Mouse (Mus musculus) MEL (cell line): ENCODE data around the gene Rin1. TPM values are rescaled to one million over a fixed set of nuclear protein-coding genes. Genes with fewer than 3 reads are reported as not detected.
A peak's percentile ranks its signal among the peaks of the same experiment; 100 is the strongest.

ENCODE experiments used
- DNase-seq: peaks from one replicate; pipeline ENCODE4 v3.0.0; 2011; ENCODE audit warnings: low read depth, low spot score
- H3K27ac ChIP-seq: 2 replicates; pipeline ENCODE4 v1.5.1; 2012; ENCODE audit warnings: low read depth, mild to moderate bottlenecking, control low read depth, low read length, moderate library complexity; ENCODE audit not compliant: control insufficient read depth
- H3K27me3 ChIP-seq, 2 experiments: fragments of 150-350 bp in 1 of 2; sonication (generic) in 1 of 2; 2 replicates each; pipeline ENCODE4 v1.6.1; 2012; ENCODE audit warnings: low read length in 2 of 2, mild to moderate bottlenecking in 2 of 2, improper control_type of control experiment in 1 of 2, moderate library complexity in 1 of 2; ENCODE audit not compliant: insufficient read depth in 2 of 2, control insufficient read depth in 1 of 2
- H3K36me3 ChIP-seq, 2 experiments: 2 replicates each; pipeline ENCODE4 v1.6.1; 2012 to 2014; ENCODE audit warnings: low read length in 2 of 2, improper control_type of control experiment in 1 of 2, inconsistent platforms in 1 of 2, mild to moderate bottlenecking in 1 of 2; ENCODE audit not compliant: insufficient read depth in 2 of 2, control insufficient read depth in 1 of 2
- H3K4me1 ChIP-seq, 2 experiments: fragments of 150-350 bp in 1 of 2; sonication (generic) in 1 of 2; 2 replicates each; pipeline ENCODE4 v1.6.1; 2012; ENCODE audit warnings: low read length in 2 of 2, improper control_type of control experiment in 1 of 2, mild to moderate bottlenecking in 1 of 2; ENCODE audit not compliant: insufficient read depth in 2 of 2, control insufficient read depth in 1 of 2
- H3K4me3 ChIP-seq, 2 experiments: fragments of 150-350 bp in 1 of 2; sonication (generic) in 1 of 2; 2 replicates each; pipeline ENCODE4 v1.5.1; 2012; ENCODE audit warnings: low read depth in 2 of 2, low read length in 2 of 2, mild to moderate bottlenecking in 2 of 2, moderate library complexity in 2 of 2, control low read depth in 1 of 2, improper control_type of control experiment in 1 of 2; ENCODE audit not compliant: control insufficient read depth in 1 of 2, insufficient read depth in 1 of 2
- H3K79me2 ChIP-seq: 2 replicates; pipeline ENCODE4 v1.6.1; 2012; ENCODE audit warnings: mild to moderate bottlenecking, low read length, moderate library complexity; ENCODE audit not compliant: control insufficient read depth, poor library complexity, insufficient read depth
- H3K9ac ChIP-seq: 2 replicates; pipeline ENCODE4 v1.6.1; 2012; ENCODE audit warnings: low read depth, mild to moderate bottlenecking, control low read depth, low read length, moderate library complexity; ENCODE audit not compliant: control insufficient read depth, poor library complexity, severe bottlenecking
- H3K9me3 ChIP-seq: fragments of 150-350 bp; sonication (generic); replicated peaks from 2 replicates; pipeline ENCODE4 v1.6.1; 2012; ENCODE audit warnings: mild to moderate bottlenecking, low read length, improper control_type of control experiment, moderate library complexity; ENCODE audit not compliant: insufficient read depth
- BHLHE40 ChIP-seq: IDR thresholded peaks from 2 replicates; pipeline ENCODE4 v1.6.1; 2012; ENCODE audit warnings: low read depth, mild to moderate bottlenecking, inconsistent platforms, low read length, improper control_type of control experiment, borderline replicate concordance
- CTCF ChIP-seq, 3 experiments: IDR thresholded peaks in 2 of 3; conservative IDR thresholded peaks in 1 of 3; 2 replicates each; pipeline ENCODE4 v1.5.1; 2011 to 2012; ENCODE audit warnings: low read length in 3 of 3, low read depth in 2 of 3, mild to moderate bottlenecking in 2 of 3, improper control_type of control experiment in 1 of 3, inconsistent platforms in 1 of 3, mixed read lengths in 1 of 3, moderate library complexity in 1 of 3; ENCODE audit not compliant: control insufficient read depth in 1 of 3, insufficient read depth in 1 of 3, poor library complexity in 1 of 3, severe bottlenecking in 1 of 3
- E2F4 ChIP-seq: IDR thresholded peaks from 2 replicates; pipeline ENCODE4 v1.6.1; 2011; ENCODE audit warnings: low read depth, low read length, improper control_type of control experiment, borderline replicate concordance
- ELF1 ChIP-seq: IDR thresholded peaks from 2 replicates; pipeline ENCODE4 v1.6.1; 2014; ENCODE audit warnings: low read depth, mild to moderate bottlenecking, inconsistent platforms, low read length, improper control_type of control experiment, moderate library complexity
- ETS1 ChIP-seq: IDR thresholded peaks from 2 replicates; pipeline ENCODE4 v1.6.1; 2012; ENCODE audit warnings: low read depth, mild to moderate bottlenecking, inconsistent platforms, low read length, improper control_type of control experiment, moderate library complexity
- GABPA ChIP-seq: IDR thresholded peaks from 2 replicates; pipeline ENCODE4 v1.6.1; 2012; ENCODE audit warnings: low read depth, mild to moderate bottlenecking, inconsistent platforms, low read length, improper control_type of control experiment, moderate library complexity
- GATA1 ChIP-seq: IDR thresholded peaks from 2 replicates; pipeline ENCODE4 v1.6.1; 2011; ENCODE audit warnings: low read depth, low read length, improper control_type of control experiment
- HCFC1 ChIP-seq: IDR thresholded peaks from 2 replicates; pipeline ENCODE4 v1.6.1; 2012; ENCODE audit warnings: low read depth, mild to moderate bottlenecking, inconsistent platforms, low read length, improper control_type of control experiment, moderate library complexity
- JUND ChIP-seq: IDR thresholded peaks from 2 replicates; pipeline ENCODE4 v1.6.1; 2011; ENCODE audit warnings: low read depth, mild to moderate bottlenecking, improper control_type of control experiment, low read length
- KAT2A ChIP-seq: conservative IDR thresholded peaks from 2 replicates; pipeline ENCODE4 v1.6.1; 2012; ENCODE audit warnings: low read depth, low read length, improper control_type of control experiment, inconsistent platforms
- MAX ChIP-seq: IDR thresholded peaks from 2 replicates; pipeline ENCODE4 v1.6.1; 2011; ENCODE audit warnings: low read length, improper control_type of control experiment
- MAZ ChIP-seq: IDR thresholded peaks from 2 replicates; pipeline ENCODE4 v1.6.1; 2012; ENCODE audit warnings: low read depth, mild to moderate bottlenecking, inconsistent platforms, low read length, improper control_type of control experiment
- MXI1 ChIP-seq: IDR thresholded peaks from 2 replicates; pipeline ENCODE4 v1.6.1; 2011; ENCODE audit warnings: mild to moderate bottlenecking, low read depth, low read length, improper control_type of control experiment
- NRF1 ChIP-seq: IDR thresholded peaks from 2 replicates; pipeline ENCODE4 v1.6.1; 2014; ENCODE audit warnings: low read depth, mild to moderate bottlenecking, inconsistent platforms, low read length, improper control_type of control experiment, moderate library complexity; ENCODE audit not compliant: poor library complexity, insufficient read depth, severe bottlenecking
- POLR2A ChIP-seq, 2 experiments: IDR thresholded peaks; 2 replicates each; pipeline ENCODE4 v1.6.1; 2011 to 2012; ENCODE audit warnings: low read length in 2 of 2, mild to moderate bottlenecking in 2 of 2, control low read depth in 1 of 2, improper control_type of control experiment in 1 of 2, low read depth in 1 of 2, moderate library complexity in 1 of 2; ENCODE audit not compliant: control insufficient read depth in 1 of 2, insufficient read depth in 1 of 2, poor library complexity in 1 of 2
- POLR2AphosphoS5 ChIP-seq: IDR thresholded peaks from 2 replicates; pipeline ENCODE4 v1.6.1; 2012; ENCODE audit warnings: low read depth, borderline replicate concordance, mild to moderate bottlenecking, inconsistent platforms, low read length, moderate library complexity, mixed read lengths
- RAD21 ChIP-seq: IDR thresholded peaks from 2 replicates; pipeline ENCODE4 v1.6.1; 2011; ENCODE audit warnings: mild to moderate bottlenecking, low read depth, low read length, improper control_type of control experiment
- SMC3 ChIP-seq: IDR thresholded peaks from 2 replicates; pipeline ENCODE4 v1.6.1; 2011; ENCODE audit warnings: low read depth, low read length, improper control_type of control experiment
- TAL1 ChIP-seq: IDR thresholded peaks from 2 replicates; pipeline ENCODE4 v1.6.1; 2012; ENCODE audit warnings: mild to moderate bottlenecking, inconsistent platforms, low read length, moderate library complexity, mixed read lengths
- TCF12 ChIP-seq: IDR thresholded peaks from 2 replicates; pipeline ENCODE4 v1.6.1; 2014; ENCODE audit warnings: low read depth, mild to moderate bottlenecking, inconsistent platforms, low read length, improper control_type of control experiment, moderate library complexity
- UBTF ChIP-seq: IDR thresholded peaks from 2 replicates; pipeline ENCODE4 v1.6.1; 2012; ENCODE audit warnings: low read depth, mild to moderate bottlenecking, inconsistent platforms, low read length, improper control_type of control experiment, moderate library complexity, borderline replicate concordance; ENCODE audit not compliant: insufficient read depth
- USF1 ChIP-seq: IDR thresholded peaks from 2 replicates; pipeline ENCODE4 v1.6.1; 2014; ENCODE audit warnings: low read depth, mild to moderate bottlenecking, inconsistent platforms, low read length, improper control_type of control experiment, moderate library complexity
- ZMIZ1 ChIP-seq: IDR thresholded peaks from 2 replicates; pipeline ENCODE4 v1.6.1; 2012; ENCODE audit warnings: low read depth, mild to moderate bottlenecking, inconsistent platforms, low read length, improper control_type of control experiment, moderate library complexity
- polyA plus RNA-seq, 2 experiments: library from polyadenylated mRNA; stranded (reverse) in 1 of 2; unstranded in 1 of 2; fragments of >175 nt in 1 of 2; fragments of >200 nt in 1 of 2; gene quantifications; 2 replicates each; pipeline versions ENCODE4 v1.2.1 to v1.2.4; 2012; ENCODE audit warnings: low replicate concordance in 2 of 2, low read depth in 1 of 2; ENCODE audit not compliant: insufficient read length in 2 of 2, insufficient read depth in 1 of 2, missing spikeins in 1 of 2
- total RNA-seq: library from RNA; depleted of rRNA; stranded (reverse); fragments of 300-350 nt; gene quantifications from 2 replicates; pipeline ENCODE4 v1.2.3, GENCODE M21; 2012

Gene Rin1
- total and polyA plus RNA-seq, 3 experiments: 0.42 to 1.3 TPM; not detected in 1

- peak; percentile 95 for TF ChIP-seq MXI1
- peak; percentile 74; the same call in 1 of the 2 replicates for TF ChIP-seq MAX
- TF ChIP-seq CTCF (IDR thresholded peaks at IDR 0.05 in 2 of 3, conservative IDR thresholded peaks at IDR 0.05 in 1 of 3; ENCODE audit: control insufficient read depth in 1 of 3, insufficient read depth in 1 of 3, low read depth in 2 of 3, low read length in 3 of 3, poor library complexity in 1 of 3, severe bottlenecking in 1 of 3): no peak
- peak; percentile 67 for TF ChIP-seq NRF1
- TF ChIP-seq BHLHE40: no peak
- TF ChIP-seq JUND: no peak
- peak; percentile 49 for TF ChIP-seq TCF12
- no peak for TF ChIP-seq GABPA
- TF ChIP-seq TAL1: peak; percentile 24; the same call in 1 of the 2 replicates
- TF ChIP-seq POLR2AphosphoS5: no peak
- 0 out of 2 replicates have a peak, but pooled peaks have one; percentile 15 for TF ChIP-seq ZMIZ1
- TF ChIP-seq E2F4: 0 out of 2 replicates have a peak, but pooled peaks have one; percentile 32
- TF ChIP-seq GATA1: peak; percentile 56; the same call in 1 of the 2 replicates
- peak; percentile 99 for TF ChIP-seq ELF1
- peak; percentile 71 for TF ChIP-seq KAT2A
Observed at GRCm38 (mm10) chr19:5040862-5041523, 9.3 kb upstream of the Rin1 start, which contains the start of gene Brms1 (continued).

GRCm38 (mm10) chr19:5041588-5041987 lies 8.7 kb upstream of the Rin1 start:
- peak overlapping the region; percentile 56 for H3K27ac ChIP-seq
- peaks cover 21% of the 10 kb centered on the region for H3K79me2 ChIP-seq
- no peaks in the 10 kb centered on the region for H3K9me3 ChIP-seq
- peaks cover 2 to 18% of the 10 kb centered on the region in 2 experiments for H3K4me1 ChIP-seq
- H3K4me3 ChIP-seq: peak overlapping the region; percentile 74 to 95
- peak overlapping the region; percentile 88 for H3K9ac ChIP-seq
- H3K27me3 ChIP-seq: no peaks in the 10 kb centered on the region
- no peak for TF ChIP-seq GABPA
- TF ChIP-seq HCFC1: no peak
- TF ChIP-seq SMC3: no peak
- no peak for TF ChIP-seq USF1
- TF ChIP-seq RAD21: no peak
- TF ChIP-seq BHLHE40: no peak
- TF ChIP-seq KAT2A: no peak
- TF ChIP-seq ELF1: no peak
- no peak for TF ChIP-seq GATA1
- TF ChIP-seq MAZ: no peak
- no peak for TF ChIP-seq UBTF
- TF ChIP-seq MAX: no peak
- TF ChIP-seq E2F4: no peak
- no peak for TF ChIP-seq POLR2A (IDR thresholded peaks at IDR 0.05; ENCODE audit: control insufficient read depth in 1 of 2, insufficient read depth in 1 of 2, low read depth in 1 of 2, low read length in 2 of 2, poor library complexity in 1 of 2)
- TF ChIP-seq ETS1: no peak
- TF ChIP-seq MXI1: no peak
- peaks cover 2 to 7% of the 10 kb centered on the region in 2 experiments; a peak in 3 of 4 replicates for H3K36me3 ChIP-seq
- no peak for DNase-seq
